In genomic region chr4:149551696-149552095, GRCm38 (mm10) we compare ENCODE assay signal across 15 mouse cellular contexts.
"Had no signal": no experiment of that assay in that cellular context is flagged by ENCODE, and none has a peak within 500 bp of the region (broad histone marks: within the 10 kb centered on the region; RNA-seq: fewer than 3 reads in every experiment).

No protein-coding gene starts in this region.

- H3K9ac ChIP-seq: neural tube, embryonic 15.5 days; stomach, embryonic 15.5 days had no signal

- H3K4me3 ChIP-seq: neural tube, embryonic 15.5 days; stomach, embryonic 15.5 days had no signal

- H3K4me1 ChIP-seq: neural tube, embryonic 15.5 days; stomach, embryonic 15.5 days had no signal

- H3K4me2 ChIP-seq: neural tube, embryonic 15.5 days; stomach, embryonic 15.5 days had no signal

- H3K27me3 ChIP-seq: neural tube, embryonic 15.5 days; stomach, embryonic 15.5 days had no signal

- DNase-seq: retina, postnatal 1 day; right cerebral cortex, adult 18-20 months; right cerebral cortex, postnatal 14 days; right cerebral cortex, postnatal 25 days; right cerebral cortex, postnatal 4 days; spleen, adult 18-20 months; thymus, adult 18-20 months; thymus, adult 2 months; thymus, postnatal 14 days; thymus, postnatal 25 days; thymus, postnatal 36 days; thymus, postnatal 4 days had no signal

- H3K36me3 ChIP-seq: stomach, embryonic 15.5 days had no signal

- H3K9me3 ChIP-seq: neural tube, embryonic 15.5 days; stomach, embryonic 15.5 days had no signal

- H3K27ac ChIP-seq: neural tube, embryonic 15.5 days; stomach, embryonic 15.5 days; stomach, postnatal 0 days had no signal
